In genomic region chr4:150545775-150546174, GRCm38 (mm10) we compare ENCODE assay signal across 14 mouse cellular contexts.
"Had no signal": no experiment of that assay in that cellular context is flagged by ENCODE, and none has a peak within 500 bp of the region (broad histone marks: within the 10 kb centered on the region; RNA-seq: fewer than 3 reads in every experiment).

No protein-coding gene starts in this region.

- H3K27ac ChIP-seq: limb, embryonic 12.5 days; midbrain, embryonic 12.5 days; neural tube, embryonic 13.5 days had no signal

- H3K4me3 ChIP-seq: layer of hippocampus, adult 2 months; limb, embryonic 12.5 days; midbrain, embryonic 12.5 days; neural tube, embryonic 13.5 days had no signal

- ATAC-seq: midbrain, embryonic 16.5 days had no signal

- H3K4me2 ChIP-seq: limb, embryonic 12.5 days; lung, embryonic 14.5 days; midbrain, embryonic 12.5 days; neural tube, embryonic 13.5 days had no signal

- DNase-seq: kidney, adult 11 months; kidney, adult 9 months; kidney, postnatal 4 days; liver; lung, embryonic 14.5 days; retina, postnatal 1 day; right cerebral cortex, postnatal 14 days; thymus, adult 18-20 months; thymus, postnatal 14 days had no signal

- H3K4me1 ChIP-seq: limb, embryonic 12.5 days had no signal

- H3K9me3 ChIP-seq: limb, embryonic 12.5 days; midbrain, embryonic 12.5 days; neural tube, embryonic 13.5 days had no signal

- H3K27me3 ChIP-seq: limb, embryonic 12.5 days; midbrain, embryonic 12.5 days; neural tube, embryonic 13.5 days had no signal

- H3K9ac ChIP-seq: limb, embryonic 12.5 days; lung, embryonic 14.5 days; midbrain, embryonic 12.5 days; neural tube, embryonic 13.5 days had no signal
